Comparison of ENCODE assay signal across 27 mouse cellular contexts in the genomic region with DNA sequence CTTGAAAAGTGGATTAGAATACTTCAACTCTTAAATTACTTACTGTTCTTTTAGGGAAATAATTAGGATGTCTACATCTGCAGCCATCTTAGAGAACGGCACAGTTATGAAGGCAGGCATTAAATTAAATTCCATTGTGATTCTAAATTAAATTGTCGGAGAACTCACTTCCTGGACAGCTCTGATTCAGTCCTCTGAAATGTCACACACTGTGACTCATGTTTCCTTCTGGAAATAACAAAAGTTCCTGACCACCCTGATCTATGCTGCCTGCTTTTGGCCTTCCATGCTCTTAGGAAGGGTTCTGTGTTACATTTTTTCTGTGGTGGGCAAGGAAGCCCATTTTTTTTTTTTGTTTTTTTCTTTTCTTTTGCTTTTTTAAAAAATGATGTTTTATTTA.
DNase-seq lines count a peak whose midpoint lies in the region; ATAC-seq and TF ChIP-seq lines count a peak whose summit lies in the region.
"Had no signal": no experiment of that assay in that cellular context is flagged by ENCODE, and none has a peak within 500 bp of the region (broad histone marks: within the 10 kb centered on the region; RNA-seq: fewer than 3 reads in every experiment).

No protein-coding gene starts in this region.

- H3K27ac ChIP-seq in kidney, embryonic 16.5 days (ENCODE audit: low read length) = no peak overlapping the region
- peak overlapping the region; percentile 58 for H3K27ac ChIP-seq in bone marrow macrophage, adult 2 months (ENCODE audit: insufficient read depth, low read depth, low read length)
- H3K27ac ChIP-seq in neural tube, embryonic 15.5 days (replicated peaks) = no peak overlapping the region
- H3K27ac ChIP-seq: embryonic facial prominence, embryonic 10.5 days; embryonic facial prominence, embryonic 15.5 days; forebrain, embryonic 13.5 days; heart, embryonic 13.5 days; hindbrain, embryonic 14.5 days; liver, embryonic 14.5 days; midbrain, embryonic 12.5 days had no signal

- TF ChIP-seq CTCF in bone marrow macrophage, adult 2 months (IDR thresholded peaks at IDR 0.05; ENCODE audit: low read depth, low read length) = no peak

- WGBS in kidney, embryonic 16.5 days = 49% methylated on average over 2 of the region's 2 CpGs
- WGBS in neural tube, embryonic 15.5 days = 59% methylated on average over 2 of the region's 2 CpGs

- peak; percentile 5 for DNase-seq in adrenal gland, adult 2 months
- no peak for DNase-seq in adrenal gland, postnatal 14 days
- DNase-seq in kidney, postnatal 14 days = peak; percentile 3
- DNase-seq in 416B (ENCODE audit: low read depth) = peak; percentile 75
- DNase-seq in right cerebral cortex, postnatal 14 days = no peak
- DNase-seq: cerebellum, adult 8-10 months; cerebellum, postnatal 25 days; gastrocnemius, postnatal 25 days; heart, postnatal 10 days; liver; lung, adult 2 months; lung, postnatal 4 days; retina, postnatal 1 day; right cerebral cortex, postnatal 25 days; thymus, postnatal 14 days had no signal

- no peak overlapping the region for H3K4me2 ChIP-seq in kidney, embryonic 16.5 days (replicated peaks; ENCODE audit: low read depth, low read length)
- no peak overlapping the region for H3K4me2 ChIP-seq in neural tube, embryonic 15.5 days
- H3K4me2 ChIP-seq: embryonic facial prominence, embryonic 15.5 days; forebrain, embryonic 13.5 days; heart, embryonic 13.5 days; hindbrain, embryonic 14.5 days; midbrain, embryonic 12.5 days had no signal

- no peak; the same call in 1 of the 2 replicates for ATAC-seq in kidney, embryonic 16.5 days (ENCODE audit: low FRiP score, low TSS enrichment)
- no peak for ATAC-seq in neural tube, embryonic 15.5 days (ENCODE audit: low FRiP score)
- ATAC-seq: forebrain, embryonic 13.5 days; intestine, postnatal 0 days had no signal

- no peaks in the 10 kb centered on the region for H3K9me3 ChIP-seq in kidney, embryonic 16.5 days (ENCODE audit: low read length)
- H3K9me3 ChIP-seq in neural tube, embryonic 15.5 days (replicated peaks) = no peaks in the 10 kb centered on the region
- H3K9me3 ChIP-seq: embryonic facial prominence, embryonic 10.5 days; embryonic facial prominence, embryonic 15.5 days; forebrain, embryonic 13.5 days; heart, embryonic 13.5 days; megakaryocyte, embryonic 14.5 days; midbrain, embryonic 12.5 days had no signal

- H3K4me3 ChIP-seq in kidney, embryonic 16.5 days (ENCODE audit: low read length) = no peak overlapping the region
- H3K4me3 ChIP-seq in bone marrow macrophage, adult 2 months (ENCODE audit: insufficient read depth, low read length) = no peak overlapping the region
- no peak overlapping the region for H3K4me3 ChIP-seq in neural tube, embryonic 15.5 days (replicated peaks)
- H3K4me3 ChIP-seq: embryonic facial prominence, embryonic 10.5 days; embryonic facial prominence, embryonic 15.5 days; forebrain, embryonic 13.5 days; heart, embryonic 13.5 days; megakaryocyte, embryonic 14.5 days; midbrain, embryonic 12.5 days had no signal

- H3K9ac ChIP-seq in kidney, embryonic 16.5 days (replicated peaks; ENCODE audit: low read length) = no peak overlapping the region
- no peak overlapping the region for H3K9ac ChIP-seq in neural tube, embryonic 15.5 days (replicated peaks)
- H3K9ac ChIP-seq: embryonic facial prominence, embryonic 15.5 days; forebrain, embryonic 13.5 days; heart, embryonic 13.5 days; hindbrain, embryonic 14.5 days; liver, embryonic 14.5 days; midbrain, embryonic 12.5 days had no signal

- H3K4me1 ChIP-seq in kidney, embryonic 16.5 days (ENCODE audit: insufficient read depth, low read length) = no peaks in the 10 kb centered on the region
- H3K4me1 ChIP-seq in bone marrow macrophage, adult 2 months (ENCODE audit: control insufficient read depth, insufficient read depth, low read length) = peaks cover 11% of the 10 kb centered on the region
- H3K4me1 ChIP-seq in neural tube, embryonic 15.5 days = no peaks in the 10 kb centered on the region
- H3K4me1 ChIP-seq: embryonic facial prominence, embryonic 10.5 days; embryonic facial prominence, embryonic 15.5 days; forebrain, embryonic 13.5 days; heart, embryonic 13.5 days; megakaryocyte, embryonic 14.5 days; midbrain, embryonic 12.5 days had no signal

- no peak for TF ChIP-seq POLR2A in bone marrow macrophage, adult 2 months (IDR thresholded peaks at IDR 0.05; ENCODE audit: borderline replicate concordance, low read depth, low read length)

- no peaks in the 10 kb centered on the region for H3K36me3 ChIP-seq in kidney, embryonic 16.5 days (ENCODE audit: insufficient read depth, low read length)
- no peaks in the 10 kb centered on the region for H3K36me3 ChIP-seq in neural tube, embryonic 15.5 days
- H3K36me3 ChIP-seq: embryonic facial prominence, embryonic 10.5 days; embryonic facial prominence, embryonic 15.5 days; heart, embryonic 13.5 days; midbrain, embryonic 12.5 days had no signal

- no peaks in the 10 kb centered on the region for H3K27me3 ChIP-seq in kidney, embryonic 16.5 days (ENCODE audit: insufficient read depth, low read length)
- no peaks in the 10 kb centered on the region for H3K27me3 ChIP-seq in neural tube, embryonic 15.5 days (replicated peaks)
- H3K27me3 ChIP-seq: embryonic facial prominence, embryonic 15.5 days; forebrain, embryonic 13.5 days; heart, embryonic 13.5 days; megakaryocyte, embryonic 14.5 days; midbrain, embryonic 12.5 days had no signal

Comparison
In these comparisons a context has a peak if more than half of its experiments do, and no peak if none do; other contexts are left out.
1. DNase-seq: peak in adrenal gland, adult 2 months (single experiment), kidney, postnatal 14 days (single experiment) and 416B (single experiment); none in adrenal gland, postnatal 14 days (single experiment) and right cerebral cortex, postnatal 14 days (single experiment).